Mouse (Mus musculus) testis, adult 2 months (tissue): ENCODE measurements at regions not wholly inside any gene's neighbourhood (a gene's known extent, or its start where the extent isn't known, plus 50 kb on each side); places are given as distances from the start of the nearest gene placed in this dataset.
"Not testable (repeated sequence)": the region's sequence is repeated elsewhere in the genome, so short reads cannot be mapped to it uniquely, and the experiment has no call there.

ENCODE experiments used
- H3K27ac ChIP-seq: fragments of 200-500 bp; 2 replicates; pipeline ENCODE4 v1.5.1; 2012; ENCODE audit warnings: low read depth, low read length; ENCODE audit not compliant: control insufficient read depth, insufficient read depth
- H3K27me3 ChIP-seq: fragments of 200-500 bp; 2 replicates; pipeline ENCODE4 v1.6.1; 2012; ENCODE audit warnings: mild to moderate bottlenecking, low read length, moderate library complexity; ENCODE audit not compliant: control insufficient read depth, insufficient read depth
- H3K36me3 ChIP-seq: fragments of 200-500 bp; 2 replicates; pipeline ENCODE4 v1.6.1; 2012; ENCODE audit warnings: mild to moderate bottlenecking, low read length; ENCODE audit not compliant: control insufficient read depth, insufficient read depth
- H3K4me1 ChIP-seq: fragments of 200-500 bp; 2 replicates; pipeline ENCODE4 v1.6.1; 2012; ENCODE audit warnings: low read length; ENCODE audit not compliant: control insufficient read depth, insufficient read depth
- H3K4me3 ChIP-seq: fragments of 200-500 bp; 2 replicates; pipeline ENCODE4 v1.5.1; 2012; ENCODE audit warnings: low read depth, mild to moderate bottlenecking, low read length, moderate library complexity, mixed read lengths; ENCODE audit not compliant: control insufficient read depth
- CTCF ChIP-seq: fragments of 200-500 bp; IDR thresholded peaks from 2 replicates; pipeline ENCODE4 v1.5.1; 2012; ENCODE audit warnings: low read depth, mild to moderate bottlenecking, inconsistent platforms, low read length, moderate library complexity; ENCODE audit not compliant: control insufficient read depth, insufficient read depth, insufficient replicate concordance
- POLR2A ChIP-seq: fragments of 200-500 bp; IDR thresholded peaks from 2 replicates; pipeline ENCODE4 v1.6.1; 2012; ENCODE audit warnings: low read depth, mild to moderate bottlenecking, inconsistent platforms, low read length, moderate library complexity; ENCODE audit not compliant: control insufficient read depth

DNA sequence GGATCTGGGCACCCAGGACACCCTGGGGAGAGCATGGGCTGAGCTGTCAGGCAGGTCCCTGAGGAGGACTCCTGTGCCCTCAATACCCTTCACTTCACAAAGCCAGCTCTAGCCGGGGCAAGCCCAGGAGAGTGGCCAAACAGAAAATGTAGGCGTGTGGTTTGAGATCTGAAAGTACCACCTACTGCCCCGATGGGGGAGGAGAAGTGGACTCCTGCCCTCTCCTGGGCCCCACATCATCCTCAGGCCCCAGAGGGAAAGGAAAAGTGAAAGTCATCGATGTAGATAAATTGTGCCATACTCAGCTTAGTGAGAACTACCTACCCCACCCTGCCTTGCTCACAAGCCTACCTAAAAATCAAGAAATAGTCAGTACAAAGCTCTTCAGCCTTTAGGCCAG lies 69.7 kb downstream of the Vcpkmt start:
- no peak overlapping the region for H3K4me3 ChIP-seq
- H3K27me3 ChIP-seq: no peaks in the 10 kb centered on the region
- no peak overlapping the region for H3K27ac ChIP-seq
- no peaks in the 10 kb centered on the region for H3K36me3 ChIP-seq
- TF ChIP-seq CTCF: no peak
- TF ChIP-seq POLR2A: no peak
- no peaks in the 10 kb centered on the region for H3K4me1 ChIP-seq

DNA sequence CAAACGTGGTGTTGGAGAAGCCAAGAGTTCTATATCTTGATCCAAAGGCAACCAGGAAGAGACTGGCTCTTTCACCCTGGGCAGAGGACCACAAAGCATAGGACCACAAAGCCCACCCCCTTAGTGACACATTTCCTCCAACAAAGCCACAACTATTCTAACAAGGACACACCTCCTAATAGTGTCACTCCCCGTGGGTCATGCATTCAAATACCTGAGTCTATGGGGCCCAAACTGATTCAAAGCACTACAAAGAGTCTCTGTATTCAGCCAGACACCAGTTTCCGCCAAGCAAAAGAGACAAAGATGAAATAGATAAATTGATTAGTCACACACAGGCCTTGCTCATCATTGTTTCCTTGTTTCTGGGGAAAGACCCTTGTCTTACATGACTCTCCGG lies 72.1 kb downstream of the Vcpkmt start:
- H3K36me3 ChIP-seq: no peaks in the 10 kb centered on the region
- no peak for TF ChIP-seq CTCF
- no peak for TF ChIP-seq POLR2A
- H3K4me1 ChIP-seq: no peaks in the 10 kb centered on the region
- no peak overlapping the region for H3K4me3 ChIP-seq
- no peak overlapping the region for H3K27ac ChIP-seq
- H3K27me3 ChIP-seq: no peaks in the 10 kb centered on the region

DNA sequence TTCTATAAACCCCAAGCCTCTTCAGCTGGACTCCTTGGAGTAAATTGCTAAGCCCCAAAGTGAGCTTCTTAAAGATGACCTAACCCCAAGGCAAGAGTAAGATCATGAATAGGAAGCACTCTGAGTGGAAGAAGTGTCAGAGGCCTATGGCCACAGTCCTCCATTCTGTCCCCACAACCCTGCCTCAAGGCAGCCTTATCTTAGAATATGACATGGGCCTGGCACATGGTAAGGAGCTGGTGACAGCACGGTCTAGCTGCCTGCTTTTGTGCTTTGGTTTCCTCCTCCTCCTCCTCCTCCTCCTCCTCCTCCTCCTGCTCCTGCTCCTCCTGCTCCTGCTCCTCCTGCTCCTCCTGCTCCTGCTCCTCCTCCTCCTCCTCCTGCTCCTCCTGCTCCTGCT lies 73.6 kb downstream of the Vcpkmt start:
- not testable (repeated sequence) for H3K36me3 ChIP-seq, H3K4me3 ChIP-seq, H3K27ac ChIP-seq, H3K4me1 ChIP-seq, H3K27me3 ChIP-seq

DNA sequence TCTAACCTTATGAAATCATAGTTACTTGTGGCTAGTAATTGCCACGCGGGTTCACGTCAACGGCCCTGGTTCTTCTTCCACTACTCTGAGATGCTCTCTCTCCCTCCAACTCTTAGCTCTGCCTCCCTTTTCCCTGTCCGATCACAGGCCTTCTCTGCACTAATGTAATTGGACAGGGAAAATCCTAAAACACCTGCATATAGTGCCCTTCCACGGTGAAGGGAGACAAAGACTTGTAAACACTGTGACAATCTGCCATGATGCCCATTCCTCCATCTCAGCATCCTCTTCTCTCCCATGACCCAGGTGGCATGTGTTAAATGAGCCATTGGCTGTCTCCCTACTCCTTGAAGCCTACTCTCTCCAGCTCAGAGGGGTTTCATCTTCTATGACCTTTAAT lies 74.9 kb downstream of the Vcpkmt start:
- H3K4me1 ChIP-seq: no peaks in the 10 kb centered on the region
- H3K4me3 ChIP-seq: no peak overlapping the region
- no peaks in the 10 kb centered on the region for H3K36me3 ChIP-seq
- H3K27ac ChIP-seq: no peak overlapping the region
- TF ChIP-seq CTCF (no peak), POLR2A (no peak)
- H3K27me3 ChIP-seq: no peaks in the 10 kb centered on the region

DNA sequence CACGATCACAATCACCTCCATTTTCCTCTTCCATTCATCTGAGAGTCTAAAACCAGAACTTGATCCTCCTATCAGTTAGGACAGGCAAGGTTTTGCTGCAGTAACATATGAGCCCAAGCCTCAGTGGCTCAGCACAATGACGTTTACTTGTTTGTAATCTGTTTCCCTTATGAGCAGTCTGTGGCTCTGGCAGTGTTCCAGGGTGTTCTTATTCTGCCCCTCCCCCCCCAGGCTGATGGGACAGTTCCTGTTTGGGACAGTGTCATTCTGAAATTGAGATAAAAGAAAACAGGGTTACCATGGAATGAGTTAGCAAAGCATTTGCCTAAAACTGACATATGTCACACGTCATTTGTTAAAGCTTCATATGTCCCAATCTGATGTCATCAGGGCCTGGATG lies 75.5 kb downstream of the Vcpkmt start:
- no peak overlapping the region for H3K4me3 ChIP-seq
- H3K27me3 ChIP-seq: no peaks in the 10 kb centered on the region
- H3K4me1 ChIP-seq: no peaks in the 10 kb centered on the region
- no peak overlapping the region for H3K27ac ChIP-seq
- TF ChIP-seq CTCF (no peak), POLR2A (no peak)
- H3K36me3 ChIP-seq: no peaks in the 10 kb centered on the region

DNA sequence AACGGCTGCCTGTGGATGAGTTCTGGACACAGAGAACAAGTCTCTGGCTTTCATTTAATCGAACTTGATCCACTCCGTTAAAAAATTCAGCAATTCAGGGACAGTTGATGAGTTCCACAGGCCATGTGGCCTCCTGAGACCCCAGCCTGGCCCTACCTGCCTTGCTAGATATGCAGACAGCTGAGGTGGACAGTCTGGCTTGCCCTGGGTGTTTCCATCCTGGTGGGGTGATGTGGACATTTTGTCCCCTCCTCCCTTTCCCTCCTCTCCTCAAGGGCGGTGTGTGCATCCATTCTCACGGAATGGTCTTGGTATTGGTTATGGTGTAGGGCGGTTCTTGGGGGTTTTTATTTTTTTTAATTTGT lies 80.1 kb downstream of the Vcpkmt start:
- H3K27me3 ChIP-seq: no peaks in the 10 kb centered on the region
- H3K36me3 ChIP-seq: no peaks in the 10 kb centered on the region
- no peaks in the 10 kb centered on the region for H3K4me1 ChIP-seq
- TF ChIP-seq CTCF: no peak
- TF ChIP-seq POLR2A: no peak
- no peak overlapping the region; the same call in 1 of the 2 replicates for H3K4me3 ChIP-seq
- peak overlapping the region; percentile 85 for H3K27ac ChIP-seq

DNA sequence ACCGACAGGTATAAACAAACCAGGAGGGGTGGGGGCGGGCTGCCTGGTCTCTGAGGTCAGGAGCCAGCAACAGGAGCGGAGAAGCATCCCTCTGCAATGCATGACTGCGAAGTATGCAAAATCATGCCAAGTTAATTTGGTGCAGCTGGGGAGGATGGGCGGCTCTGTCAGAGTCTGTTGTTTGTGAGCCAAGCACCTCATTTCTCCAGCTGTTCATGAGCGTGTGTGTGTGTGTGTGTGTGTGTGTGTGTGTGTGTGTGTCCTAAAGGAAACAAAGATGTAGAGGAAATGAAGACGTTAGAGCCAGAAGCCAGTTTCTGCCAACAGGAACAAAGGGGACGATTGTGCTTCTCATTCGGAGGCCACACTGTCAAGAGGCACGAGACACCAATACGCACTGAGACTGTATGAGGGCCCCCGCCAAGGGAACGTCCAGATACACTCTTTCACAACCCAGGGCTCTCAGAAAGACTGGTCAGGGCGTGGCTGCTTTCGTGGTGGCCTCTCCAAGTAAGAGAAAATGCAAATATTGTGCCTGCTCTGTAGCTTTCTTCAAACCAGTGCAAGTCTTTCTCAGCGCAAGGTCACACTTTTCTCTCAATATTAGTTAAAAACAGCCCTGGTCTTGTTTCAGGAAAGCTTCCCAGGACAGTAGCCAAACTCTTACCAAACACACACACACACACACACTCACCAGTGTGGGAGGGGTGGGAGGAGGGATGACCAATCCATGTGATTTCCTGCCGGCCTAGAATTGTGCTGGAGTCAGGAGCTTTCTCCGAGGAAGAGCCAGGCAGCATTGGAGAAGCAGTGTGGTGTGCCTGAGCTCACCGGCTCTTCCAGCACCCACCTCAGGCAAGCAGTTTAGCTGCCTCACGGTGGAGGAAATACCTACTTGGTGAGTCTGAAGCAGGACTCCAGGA lies 80.8 kb downstream of the Vcpkmt start:
- no peak for TF ChIP-seq CTCF
- peak; percentile 45; the same call in 1 of the 2 replicates for TF ChIP-seq POLR2A
- Histone ChIP-seq H3K4me1 (no peaks in the 10 kb centered on the region), H3K27ac (peak overlapping the region; percentile 85), H3K27me3 (no peaks in the 10 kb centered on the region), H3K4me3 (no peak overlapping the region; the same call in 1 of the 2 replicates), H3K36me3 (no peaks in the 10 kb centered on the region)

DNA sequence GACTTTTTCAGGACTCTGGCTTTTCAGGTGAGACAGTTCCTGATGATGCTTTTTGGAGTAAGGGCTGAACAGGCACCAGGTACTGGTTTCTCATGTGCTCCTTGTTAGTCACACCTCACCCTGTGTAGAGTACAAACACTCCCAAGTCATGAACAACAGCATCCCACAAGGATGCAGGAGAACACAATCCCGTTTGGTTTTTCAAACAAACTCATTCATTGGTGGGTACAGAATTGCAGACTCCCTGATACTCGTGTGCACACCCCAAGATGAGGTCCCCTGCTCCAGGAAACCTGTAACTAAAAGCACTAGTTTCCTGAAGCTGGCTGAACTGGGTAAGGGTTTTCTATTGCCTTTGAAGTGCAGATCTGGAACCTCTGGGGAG lies 81.5 kb downstream of the Vcpkmt start:
- no peaks in the 10 kb centered on the region for H3K36me3 ChIP-seq
- TF ChIP-seq CTCF (no peak), POLR2A (no peak)

More for the DNA sequence above, 81.5 kb downstream of the Vcpkmt start:
- no peak overlapping the region for H3K4me3 ChIP-seq
- no peaks in the 10 kb centered on the region for H3K4me1 ChIP-seq
- no peaks in the 10 kb centered on the region for H3K27me3 ChIP-seq
- peak overlapping the region; percentile 85; the same call in 1 of the 2 replicates for H3K27ac ChIP-seq
